Mouse (Mus musculus) c-Kit-negative CD71-positive TER-119-positive erythroid progenitor cells, embryonic 14.5 days (primary cell): ENCODE data around the gene Cpne2.

ENCODE experiments used
- DNase-seq: peaks from one replicate; pipeline ENCODE4 v3.0.0-alpha.2; 2013; ENCODE audit warnings: low read depth, low spot score

The Cpne2 gene

DNA sequence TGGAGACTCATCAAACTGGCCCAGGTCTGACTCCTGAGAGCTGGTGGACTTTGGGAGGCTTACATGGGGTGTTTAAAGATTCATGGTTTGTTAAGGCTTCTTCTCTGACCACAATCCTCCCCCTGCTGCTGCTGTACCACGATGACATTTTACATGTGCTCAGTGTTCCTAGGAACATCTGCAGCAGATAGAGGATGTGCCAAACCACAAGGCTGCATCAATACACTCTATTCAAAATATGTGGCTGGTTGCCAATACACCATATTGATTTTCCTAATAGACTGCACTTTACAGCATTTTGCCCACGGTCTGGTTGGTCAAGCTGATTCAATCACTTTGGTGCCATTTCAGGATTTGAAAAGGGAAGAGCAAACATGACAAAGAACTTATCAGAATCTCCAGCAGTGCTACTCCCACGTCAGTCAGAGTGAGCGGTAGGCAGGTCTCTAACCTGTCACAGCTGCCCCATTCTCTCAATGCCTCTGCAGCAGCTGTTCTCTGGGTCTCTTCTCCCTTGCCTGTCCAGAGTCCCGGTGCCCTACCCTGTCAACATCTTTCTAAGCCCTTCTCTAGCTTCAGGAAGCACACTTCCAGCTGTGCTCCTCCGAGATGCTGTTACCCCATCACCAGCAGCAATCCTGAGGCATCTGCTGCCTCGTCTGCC lies 49.2 kb downstream of the Cpne2 start:
- no peak for DNase-seq

DNA sequence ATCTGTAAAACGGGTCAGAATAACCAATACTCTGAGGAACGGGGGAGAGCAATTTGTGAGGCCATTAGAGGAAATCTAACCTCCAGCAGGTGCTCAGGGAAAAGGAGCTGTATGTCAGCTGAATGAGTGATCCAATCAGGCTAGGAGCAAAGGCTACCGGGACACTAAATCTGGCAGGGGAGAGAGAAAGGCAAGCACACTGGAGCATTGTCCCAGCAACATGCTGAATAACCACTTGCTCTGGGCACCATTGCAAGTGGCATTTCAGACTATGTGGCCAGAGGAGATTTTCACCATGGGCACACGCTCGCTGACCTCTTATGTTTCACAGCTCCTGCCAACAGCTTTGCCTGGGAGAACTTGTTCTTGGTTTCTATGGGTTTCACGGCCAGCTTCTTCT lies 49.8 kb downstream of the Cpne2 start:
- no peak for DNase-seq

DNA sequence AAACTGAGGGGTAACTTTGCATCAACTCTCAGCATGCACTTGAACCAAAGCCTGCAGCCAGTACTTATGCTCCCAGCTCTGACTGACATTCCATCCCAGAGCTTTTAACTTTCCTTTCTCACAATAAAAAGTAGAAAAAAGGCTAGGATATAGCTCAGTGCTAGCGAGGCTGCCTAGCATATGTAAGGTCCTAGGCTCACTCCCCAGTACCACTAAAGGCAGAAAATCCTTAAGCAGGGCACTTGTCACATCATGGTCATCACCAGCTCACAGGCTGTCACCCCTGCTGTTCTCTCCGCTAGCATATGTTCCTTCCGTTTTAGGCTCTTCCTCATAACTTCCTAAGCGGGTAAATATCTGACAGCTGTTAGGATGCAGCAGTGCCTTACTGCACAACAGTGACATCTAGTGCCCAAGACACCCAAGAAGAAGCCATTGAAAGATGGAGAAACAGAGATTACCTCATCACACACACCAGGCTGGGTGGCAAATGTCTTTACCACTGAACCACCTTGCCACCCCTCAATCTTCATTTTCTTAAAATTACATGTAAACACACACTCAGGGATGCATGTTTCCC lies 51.5 kb downstream of the Cpne2 start:
- DNase-seq: no peak

DNA sequence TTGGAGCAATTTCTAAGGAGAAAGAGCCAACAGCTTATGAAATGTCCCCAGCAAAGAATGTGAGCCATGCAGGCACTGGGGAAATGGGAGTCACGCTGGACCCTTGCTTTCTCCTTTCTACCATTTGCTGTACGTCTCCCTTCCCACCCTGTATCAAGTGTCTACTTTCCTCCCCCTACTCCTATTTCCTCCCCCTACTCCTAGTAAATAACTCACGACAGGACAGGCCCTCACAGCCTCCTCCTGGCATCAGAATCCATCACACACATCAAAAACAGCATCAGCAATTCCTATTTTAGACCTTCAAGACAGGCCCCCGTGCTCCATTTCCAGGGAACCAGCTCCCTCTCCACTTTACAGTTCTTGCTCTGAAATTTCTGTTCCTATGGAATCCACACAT lies 58.9 kb downstream of the Cpne2 start:
- no peak for DNase-seq

DNA sequence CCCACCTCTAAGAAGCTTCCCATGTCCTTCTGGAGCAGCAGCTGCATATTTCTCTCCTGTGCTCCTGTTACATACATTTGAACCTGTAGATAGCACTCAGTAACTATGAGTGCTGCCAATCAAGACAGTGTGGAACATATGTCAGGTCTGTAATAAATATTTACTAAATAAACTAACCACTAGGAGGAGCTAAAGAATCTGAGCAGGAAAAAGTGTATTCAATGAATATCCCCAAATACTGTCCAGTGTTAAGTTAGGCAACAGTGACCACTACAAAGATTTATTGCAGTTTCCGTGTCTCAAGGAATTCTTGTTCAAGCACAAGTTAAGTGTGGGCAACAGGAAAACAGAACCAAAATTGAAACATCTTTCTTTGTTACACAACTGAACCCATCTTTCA lies 61.4 kb downstream of the Cpne2 start:
- DNase-seq: peak; percentile 9

DNA sequence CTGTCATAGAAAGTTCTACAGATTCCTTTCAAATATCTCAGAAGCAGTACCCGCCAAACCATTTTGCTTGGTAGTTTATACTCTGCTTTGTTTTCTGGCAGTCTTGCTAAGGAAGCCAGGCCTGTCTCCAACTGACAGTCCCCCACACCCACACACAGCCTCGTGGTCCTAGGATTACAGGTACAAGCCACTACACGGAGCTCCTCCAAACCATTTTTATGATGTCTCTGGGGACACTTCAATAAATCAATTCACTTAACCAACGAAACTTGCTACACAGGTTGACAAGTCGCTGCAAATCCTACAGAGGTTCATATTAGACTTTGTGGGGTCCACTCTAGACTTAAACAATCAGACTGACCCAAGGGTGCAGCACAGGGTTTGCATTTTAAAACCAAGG lies 67.7 kb downstream of the Cpne2 start:
- peak; percentile 3 for DNase-seq

DNA sequence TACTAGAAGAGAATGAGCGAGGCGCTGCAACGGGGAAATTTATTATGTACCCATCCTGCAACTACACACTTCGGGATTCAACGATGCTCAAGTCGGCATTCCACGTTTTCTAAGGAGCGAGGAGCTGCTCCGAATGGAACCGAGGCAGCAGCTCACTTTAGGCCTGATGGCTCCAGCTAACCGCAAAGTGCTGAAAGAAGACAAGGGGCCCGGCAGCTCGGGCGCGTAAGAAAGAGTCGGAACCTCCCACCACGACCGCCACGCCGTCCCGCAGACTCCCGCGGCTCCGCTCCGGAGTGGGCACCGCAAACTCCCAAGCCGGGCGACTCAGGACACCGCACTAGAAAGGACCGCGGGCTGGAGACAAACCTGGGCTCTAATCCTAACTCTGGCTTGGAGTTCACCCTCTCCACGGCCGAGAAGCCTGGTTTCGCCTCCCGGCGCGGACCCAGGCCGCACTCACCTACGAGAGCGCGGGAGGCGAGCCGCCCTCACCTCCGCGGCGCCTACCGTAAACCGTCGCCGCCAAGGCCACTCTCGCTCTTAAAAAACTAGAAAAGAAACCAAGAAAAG lies 68.3 kb downstream of the Cpne2 start:
- peak; percentile 12 for DNase-seq

DNA sequence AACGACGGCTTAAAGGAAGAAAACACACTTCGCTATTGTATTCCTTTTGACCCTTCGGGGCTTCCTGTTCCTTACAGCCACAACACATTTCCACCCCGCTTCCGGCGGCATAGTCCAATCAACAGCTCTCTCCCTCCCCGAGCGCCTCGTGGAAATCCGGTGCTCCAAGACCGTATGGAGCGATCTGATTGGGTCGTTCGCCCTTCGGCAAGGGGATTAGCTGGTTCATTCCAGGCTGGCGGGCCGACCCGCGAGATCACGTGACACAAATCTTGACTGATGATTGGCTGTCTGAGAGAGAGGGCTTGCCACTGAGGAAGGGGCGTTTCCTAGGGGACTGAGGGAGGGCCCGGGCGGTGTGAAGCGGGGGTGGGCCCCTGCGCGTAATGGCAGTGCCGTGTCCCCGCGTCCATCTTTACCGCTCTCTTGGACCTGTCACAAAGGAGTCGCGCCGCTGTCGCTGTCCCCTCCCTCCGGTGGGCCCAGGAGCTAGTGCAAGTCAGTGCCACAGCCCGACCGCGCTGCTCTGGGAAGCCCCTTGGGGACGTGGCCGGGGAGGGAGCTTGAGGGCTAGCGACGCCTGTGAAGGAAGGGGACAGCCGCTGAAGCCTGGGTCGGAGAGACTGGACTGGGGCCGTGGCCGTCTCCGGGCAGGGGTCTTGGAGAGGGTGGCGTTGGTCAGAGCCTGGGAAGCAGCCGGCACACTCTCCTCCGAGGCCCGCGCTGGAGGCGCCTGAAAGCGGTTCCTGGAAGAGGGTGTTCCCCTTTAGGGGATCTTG lies 69.0 kb downstream of the Cpne2 start, which contains the start of the genes Rspry1 and Fam192a:
Rspry1 (plus strand) TSS at position 331 of the 779 bp plus-strand sequence.
Fam192a (minus strand) TSS at position 391 of the 779 bp plus-strand sequence.
- DNase-seq: peak; percentile 99

DNA sequence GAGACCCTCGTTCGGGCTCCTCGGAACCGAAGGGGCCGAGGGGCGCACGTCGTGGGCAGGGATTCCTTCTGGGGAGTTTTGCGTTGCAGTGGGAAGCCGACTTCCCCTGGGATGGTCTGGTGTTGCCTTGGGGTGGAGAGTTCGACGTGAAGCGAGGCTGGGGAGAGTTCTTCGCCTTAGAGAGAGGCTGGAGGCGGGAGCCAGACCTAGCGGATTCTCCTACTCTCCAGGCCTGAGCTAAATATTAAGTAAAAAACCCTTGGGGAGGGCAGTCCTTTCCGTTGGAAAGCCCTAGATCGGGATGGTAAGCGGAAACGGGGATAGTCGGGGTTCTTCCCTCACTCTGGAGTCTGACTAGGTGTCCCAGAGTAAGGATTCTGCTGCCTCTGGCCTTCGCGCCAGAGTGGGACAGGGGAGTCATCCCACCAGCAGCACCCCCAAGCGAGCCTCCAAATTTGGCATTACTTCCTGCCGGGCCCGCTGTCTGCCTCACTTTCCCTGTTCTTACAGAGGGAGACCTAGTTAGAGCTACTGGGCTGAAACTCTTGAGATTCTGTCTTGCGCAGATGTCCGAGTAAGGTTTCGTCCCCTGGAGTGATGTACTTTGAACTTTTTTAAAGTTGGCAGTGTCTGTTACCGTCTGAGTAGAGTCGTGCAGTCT lies 69.8 kb downstream of the Cpne2 start:
- DNase-seq: peak; percentile 31

DNA sequence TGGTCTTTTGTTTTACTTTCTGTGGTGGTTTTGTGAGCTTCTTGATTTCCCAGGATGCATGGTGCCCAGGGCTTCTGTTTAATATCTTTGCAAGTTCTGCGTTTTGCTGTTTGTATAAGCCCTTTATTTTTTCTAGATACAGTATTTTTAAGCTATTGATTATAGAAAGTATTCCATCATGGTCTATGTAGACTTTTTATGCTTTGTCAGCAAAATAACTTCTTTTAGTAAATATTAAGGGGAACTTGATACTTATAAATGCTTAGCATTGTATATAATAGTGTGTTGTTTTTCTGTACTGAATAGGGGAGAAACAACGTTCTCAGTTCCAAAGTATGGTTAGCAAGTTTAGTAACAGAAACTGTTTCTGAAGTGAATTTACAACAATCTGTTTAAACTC lies 71.2 kb downstream of the Cpne2 start:
- no peak for DNase-seq

DNA sequence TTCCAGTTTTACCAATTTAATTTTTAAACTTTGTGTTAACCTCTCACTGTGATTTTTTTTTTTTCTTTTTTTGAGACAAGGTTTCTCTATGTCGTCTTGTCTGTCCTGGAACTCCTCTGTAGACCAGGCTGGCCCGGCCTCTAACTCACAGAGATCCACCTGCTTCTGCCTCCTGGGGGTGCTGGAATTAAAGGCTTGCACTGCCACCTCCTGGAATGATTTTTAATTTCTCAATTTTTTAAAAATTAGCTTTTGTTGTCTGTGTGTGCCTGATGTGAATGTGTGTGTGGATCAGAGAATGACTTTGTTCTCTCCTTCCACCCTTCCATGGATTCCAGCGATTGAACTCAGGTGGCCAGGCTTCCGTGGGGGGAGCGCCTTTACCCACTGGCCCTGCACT lies 74.3 kb downstream of the Cpne2 start:
- no peak for DNase-seq
